Mouse (Mus musculus) liver, adult 2 months (tissue): Measurements from ENCODE around the gene Prkce. TPM values are rescaled to one million over a fixed set of nuclear protein-coding genes. Genes with fewer than 3 reads are reported as not detected.

Source experiments
- DNase-seq: peaks from one replicate; pipeline ENCODE4 v3.0.0-alpha.2; 2011; ENCODE audit warnings: low read depth, low spot score; ENCODE audit errors: extremely low read depth
- H3K27ac ChIP-seq: fragments of 200-500 bp; replicated peaks from 2 replicates; pipeline ENCODE4 v1.5.1; 2012; ENCODE audit warnings: low read depth, mild to moderate bottlenecking, control low read depth, inconsistent platforms, low read length; ENCODE audit not compliant: insufficient read depth
- H3K27me3 ChIP-seq: fragments of 200-500 bp; 2 replicates; pipeline ENCODE4 v1.6.1; 2012; ENCODE audit warnings: mild to moderate bottlenecking, moderate library complexity, low read length, inconsistent platforms; ENCODE audit not compliant: control insufficient read depth, insufficient read depth
- H3K36me3 ChIP-seq: fragments of 200-500 bp; 2 replicates; pipeline ENCODE4 v1.6.1; 2012; ENCODE audit warnings: low read length, inconsistent platforms; ENCODE audit not compliant: control insufficient read depth, insufficient read depth
- H3K4me1 ChIP-seq: fragments of 200-500 bp; 2 replicates; pipeline ENCODE4 v1.6.1; 2011; ENCODE audit warnings: low read length; ENCODE audit not compliant: control insufficient read depth, insufficient read depth
- H3K4me3 ChIP-seq: fragments of 200-500 bp; 2 replicates; pipeline ENCODE4 v1.5.1; 2011; ENCODE audit warnings: low read depth, mild to moderate bottlenecking, control low read depth, low read length, moderate library complexity; ENCODE audit not compliant: insufficient read depth
- H3K79me2 ChIP-seq: fragments of 200-500 bp; 2 replicates; pipeline ENCODE4 v1.6.1; 2012; ENCODE audit warnings: inconsistent platforms, mild to moderate bottlenecking, low read length, moderate library complexity; ENCODE audit not compliant: control insufficient read depth, insufficient read depth
- H3K9ac ChIP-seq: fragments of 200-500 bp; 2 replicates; pipeline ENCODE4 v1.6.1; 2012; ENCODE audit warnings: low read depth, mild to moderate bottlenecking, control low read depth, inconsistent platforms, low read length
- CTCF ChIP-seq: fragments of 200-500 bp; IDR thresholded peaks from 2 replicates; pipeline ENCODE4 v1.5.1; 2011; ENCODE audit warnings: low read depth, low read length, control low read depth
- POLR2A ChIP-seq: fragments of 200-500 bp; IDR thresholded peaks from 2 replicates; pipeline ENCODE4 v1.6.1; 2011; ENCODE audit warnings: low read length, control low read depth; ENCODE audit not compliant: insufficient read depth; ENCODE audit errors: extremely low read depth
- WGBS: fragments of 180-500 bp; shearing (Covaris S2); methylation state at CpG from one replicate; pipeline ENCODE4 v1.1.7; 2018; 5-methylcytosine and 5-hydroxymethylcytosine counted together
- polyA plus RNA-seq: library from polyadenylated mRNA; depleted of rRNA; stranded (reverse); fragments of >200 nt; gene quantifications from 2 replicates; pipeline ENCODE4 v1.2.3, GENCODE M21; 2012
- total RNA-seq: library from RNA; depleted of rRNA; stranded (reverse); fragments of >200 nt; gene quantifications from 2 replicates; pipeline ENCODE4 v1.2.3, GENCODE M21; 2014

The Prkce gene
- total and polyA plus RNA-seq, 2 experiments: 2.0 to 6.4 TPM

GRCm38 (mm10) chr17:86610271-86610969, 442.8 kb downstream of the Prkce start:
- 71% methylated on average over 8 of the region's 8 CpGs for WGBS

GRCm38 (mm10) chr17:86611772-86612171, 444.2 kb downstream of the Prkce start:
- Histone ChIP-seq H3K27me3 (no peaks in the 10 kb centered on the region), H3K79me2 (no peaks in the 10 kb centered on the region), H3K9ac (no peak overlapping the region), H3K4me3 (no peak overlapping the region), H3K27ac (no peak overlapping the region), H3K36me3 (no peaks in the 10 kb centered on the region), H3K4me1 (peaks cover 15% of the 10 kb centered on the region)
- DNase-seq: no peak
- WGBS: 76% methylated on average over 5 of the region's 5 CpGs
- no peak for TF ChIP-seq POLR2A
- no peak for TF ChIP-seq CTCF

More at GRCm38 (mm10) chr17:86610271-86610969, 442.8 kb downstream of the Prkce start:
- peaks cover 8% of the 10 kb centered on the region; the same call in 1 of the 2 replicates for H3K4me1 ChIP-seq
- H3K27ac ChIP-seq: no peak overlapping the region
- TF ChIP-seq CTCF (no peak), POLR2A (no peak)
- no peaks in the 10 kb centered on the region for H3K27me3 ChIP-seq
- no peaks in the 10 kb centered on the region for H3K36me3 ChIP-seq
- H3K4me3 ChIP-seq: no peak overlapping the region
- no peak overlapping the region for H3K9ac ChIP-seq
- no peaks in the 10 kb centered on the region for H3K79me2 ChIP-seq
- DNase-seq: no peak

DNA sequence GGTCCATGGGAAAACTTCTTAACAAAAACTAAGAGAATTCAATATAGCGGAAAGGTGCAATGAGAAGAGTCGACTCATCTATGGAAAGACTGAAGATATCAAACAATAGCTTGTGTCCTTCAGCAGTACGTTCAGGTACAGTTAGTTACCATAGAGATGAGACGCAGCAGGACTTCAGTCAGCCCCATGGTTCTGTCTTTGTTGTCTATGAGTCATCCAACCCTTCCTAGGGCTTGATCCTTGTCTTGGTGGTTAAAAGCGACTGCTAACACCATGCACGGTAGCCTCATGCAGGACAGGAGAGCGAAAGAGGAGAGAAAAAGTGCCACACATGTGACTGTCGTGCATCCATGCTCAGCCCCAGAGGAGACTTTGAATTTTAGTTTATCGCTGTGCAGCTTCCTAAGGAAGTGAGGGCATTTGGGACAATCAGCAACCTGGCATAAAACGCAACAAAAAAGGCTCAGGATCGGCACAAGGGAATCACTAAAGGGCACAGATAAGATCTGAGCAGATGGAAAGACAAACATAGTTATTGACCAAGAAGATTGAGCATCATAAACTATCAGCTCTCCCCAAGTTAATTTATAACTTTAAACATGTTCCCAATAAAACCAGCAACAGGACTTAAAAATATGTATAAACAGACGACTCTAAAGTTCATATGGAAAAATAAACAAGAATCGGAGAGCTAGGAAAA, 448.2 kb downstream of the Prkce start:
- peak; percentile 94 for DNase-seq
- Histone ChIP-seq H3K9ac (0 out of 2 replicates have a peak overlapping the region, but pooled peaks have one; percentile 8), H3K4me1 (peaks cover 14% of the 10 kb centered on the region), H3K79me2 (no peaks in the 10 kb centered on the region), H3K4me3 (no peak overlapping the region), H3K27me3 (no peaks in the 10 kb centered on the region), H3K36me3 (no peaks in the 10 kb centered on the region), H3K27ac (peak overlapping the region; percentile 31; the same call in 1 of the 2 replicates)
- 43% methylated on average over 13 of the region's 13 CpGs for WGBS
- TF ChIP-seq CTCF: no peak
- no peak for TF ChIP-seq POLR2A

GRCm38 (mm10) chr17:86617570-86618237, 450.1 kb downstream of the Prkce start:
- Histone ChIP-seq H3K9ac (no peak overlapping the region), H3K36me3 (no peaks in the 10 kb centered on the region), H3K27me3 (no peaks in the 10 kb centered on the region), H3K79me2 (no peaks in the 10 kb centered on the region), H3K4me1 (peaks cover 16% of the 10 kb centered on the region), H3K27ac (peak overlapping the region; percentile 28), H3K4me3 (no peak overlapping the region)
- 58% methylated on average over 3 of the region's 3 CpGs for WGBS
- no peak for DNase-seq
- TF ChIP-seq CTCF: no peak
- no peak for TF ChIP-seq POLR2A

DNA sequence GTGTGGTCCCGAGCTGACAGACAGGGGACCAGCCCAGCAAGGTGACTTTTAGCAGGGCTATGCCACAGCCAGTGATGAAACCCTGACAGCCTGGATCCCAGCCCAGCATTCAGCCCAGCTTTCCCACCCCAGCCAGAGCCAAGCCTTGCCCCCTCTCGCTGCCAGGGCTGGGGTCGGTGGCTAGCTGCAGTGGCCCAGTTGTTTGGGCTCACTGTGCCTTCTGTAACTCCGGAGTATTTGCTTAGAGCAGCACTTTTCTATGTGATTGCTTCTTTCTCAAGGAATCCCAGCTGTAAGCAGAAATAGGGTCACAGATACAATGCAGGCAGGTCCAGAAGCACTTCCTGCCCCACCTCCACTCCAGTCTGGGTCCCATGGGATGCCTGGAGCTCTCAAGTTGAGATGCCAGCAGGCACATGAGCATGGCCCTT, 450.9 kb downstream of the Prkce start:
- H3K79me2 ChIP-seq: no peaks in the 10 kb centered on the region
- DNase-seq: no peak
- TF ChIP-seq POLR2A (no peak), CTCF (no peak)
- H3K27me3 ChIP-seq: no peaks in the 10 kb centered on the region
- H3K9ac ChIP-seq: no peak overlapping the region
- H3K4me3 ChIP-seq: no peak overlapping the region
- 40% methylated on average over 4 of the region's 4 CpGs for WGBS
- H3K4me1 ChIP-seq: peaks cover 16% of the 10 kb centered on the region
- no peaks in the 10 kb centered on the region for H3K36me3 ChIP-seq
- peak overlapping the region; percentile 75 for H3K27ac ChIP-seq
